Mouse (Mus musculus): Measurements from ENCODE around the gene Pde7b.

Gene Pde7b

DNA sequence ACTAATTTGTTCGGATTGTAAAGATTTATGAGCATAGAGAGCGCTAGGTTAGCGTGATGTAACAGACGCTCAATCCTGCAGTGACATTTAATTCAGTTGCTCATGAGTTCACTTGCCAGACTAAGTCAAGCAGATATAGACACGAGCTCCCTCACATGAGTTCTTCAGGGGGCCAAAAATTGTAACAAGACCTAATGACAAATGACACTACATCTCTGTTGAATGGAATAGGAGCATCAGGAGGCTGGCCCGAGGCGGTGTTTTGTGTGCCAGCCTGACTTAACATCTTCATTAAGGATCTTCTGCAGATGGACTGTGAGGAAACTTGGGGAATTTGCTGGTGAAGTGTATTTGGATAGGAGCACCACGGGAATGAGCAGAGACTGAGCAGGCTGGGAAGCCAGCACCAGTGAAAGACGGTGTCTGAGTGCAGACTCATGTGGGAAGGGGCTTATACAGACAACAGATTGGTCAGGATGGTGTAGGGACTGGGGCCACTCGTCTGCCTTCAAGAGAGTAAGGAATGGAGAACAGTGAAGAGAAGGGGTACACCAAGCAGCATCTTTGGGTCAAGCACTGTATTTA lies 303.5 kb downstream of the Pde7b start:
- no peak for DNase-seq (ENCODE audit: low spot score in 2 of 2)

DNA sequence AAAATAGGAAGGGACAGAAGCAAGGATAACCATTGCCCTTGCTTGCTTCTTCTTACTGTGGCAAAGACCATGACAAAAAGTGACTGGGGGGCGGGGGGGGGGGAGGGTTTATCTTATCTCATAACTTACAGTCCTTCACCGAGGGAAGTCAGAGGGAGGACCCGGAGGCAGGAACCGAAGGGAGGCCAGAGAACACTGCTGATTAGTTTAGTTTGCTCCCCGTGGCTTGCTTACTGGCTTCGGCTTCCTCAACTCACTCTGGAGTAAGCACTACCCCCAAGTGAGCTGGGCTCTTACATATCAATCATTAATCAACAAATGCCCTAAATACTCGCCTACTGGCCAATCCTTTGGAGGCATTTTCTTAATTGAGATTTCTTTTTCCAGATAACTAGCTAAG lies 304.6 kb downstream of the Pde7b start:
- no peak for DNase-seq (ENCODE audit: low spot score in 2 of 2)

DNA sequence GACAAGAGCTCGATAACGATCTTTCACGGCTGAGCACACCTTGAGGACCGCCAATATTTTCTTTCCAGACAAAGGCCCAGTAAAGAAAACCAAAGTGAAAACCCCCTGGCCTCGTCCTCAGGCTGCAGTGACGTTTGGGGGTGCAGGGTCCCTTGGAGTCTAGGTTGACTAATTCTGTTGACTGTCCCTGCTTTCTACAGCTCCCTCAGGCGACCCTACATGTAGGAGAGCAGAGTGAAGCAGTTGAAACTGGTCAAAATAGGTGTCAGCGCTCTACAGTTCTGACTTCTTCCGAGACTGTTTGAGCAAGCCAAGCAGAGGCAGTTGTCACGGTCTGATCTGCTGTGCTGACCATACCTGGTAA lies 306.0 kb downstream of the Pde7b start:
- no peak for DNase-seq (ENCODE audit: low spot score in 2 of 2)

DNA sequence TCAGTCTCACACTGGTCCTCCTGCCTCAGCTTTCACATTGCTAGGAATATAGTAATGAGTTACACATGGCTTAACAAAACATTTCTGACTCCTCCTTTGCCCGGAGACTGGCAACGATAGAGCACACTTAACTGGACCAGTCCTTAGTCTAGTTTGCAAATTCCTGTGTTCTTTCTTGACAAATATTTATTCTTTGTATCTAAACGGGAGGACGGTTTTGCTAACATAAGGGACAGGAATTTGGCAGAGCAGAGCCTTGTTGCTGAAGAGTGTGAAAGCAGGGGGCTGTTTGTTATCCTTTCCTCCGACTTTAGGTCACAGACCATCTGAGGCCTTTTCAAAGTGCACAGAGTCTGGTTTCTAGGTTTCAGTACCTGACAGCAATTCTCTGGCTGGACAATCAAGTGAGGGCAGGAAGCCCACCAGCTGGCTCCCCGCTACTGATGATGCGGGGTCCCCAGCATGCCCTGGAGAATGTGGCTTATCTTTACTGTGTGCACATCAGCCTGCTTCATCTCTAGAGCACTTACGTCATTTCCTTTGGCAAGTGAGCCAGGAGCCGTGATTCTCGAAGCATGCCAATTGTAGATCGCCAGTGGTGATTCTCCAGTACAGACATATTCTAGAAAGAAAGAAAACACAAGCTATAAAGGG lies 306.5 kb downstream of the Pde7b start:
- no peak for DNase-seq (ENCODE audit: low spot score in 2 of 2)

DNA sequence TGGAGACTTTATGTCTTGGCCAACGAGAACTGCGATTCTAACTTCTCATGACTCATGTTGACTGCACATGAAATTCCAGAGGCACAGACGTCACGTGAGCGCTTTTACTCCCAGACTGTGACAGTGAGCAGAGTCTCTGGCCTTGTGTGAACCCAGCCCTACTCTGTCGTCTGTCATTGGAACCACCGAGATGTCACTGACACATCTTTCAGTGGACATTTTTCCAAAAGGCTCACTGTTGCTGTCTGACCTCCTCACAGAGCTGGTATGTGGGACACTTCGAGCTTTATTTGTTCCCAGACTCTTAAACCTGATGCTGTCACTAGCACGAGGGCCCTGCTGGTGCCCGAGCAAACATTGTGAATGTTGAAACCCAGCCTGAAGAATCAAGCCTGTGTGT lies 315.7 kb downstream of the Pde7b start:
- no peak for DNase-seq (ENCODE audit: low spot score in 2 of 2)

DNA sequence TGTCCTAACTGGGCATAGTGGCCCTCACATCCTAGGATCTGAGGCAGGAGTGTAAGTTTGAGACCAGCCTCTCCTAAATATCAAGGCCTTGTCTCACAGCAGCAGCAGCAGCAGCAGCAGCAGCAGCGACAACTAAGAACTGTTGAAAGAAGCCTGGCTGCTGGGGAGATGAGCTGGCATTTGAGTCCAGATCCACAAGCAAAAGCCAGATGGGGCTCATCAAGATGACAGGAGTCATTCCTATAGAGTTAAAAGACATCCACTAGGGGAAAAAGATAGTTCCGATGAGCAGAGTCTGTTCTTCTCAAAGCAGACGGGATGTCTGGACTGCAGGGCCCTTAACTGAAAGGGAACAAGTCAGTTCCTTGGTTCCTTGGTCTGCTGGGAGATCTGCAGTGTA lies 316.5 kb downstream of the Pde7b start:
- no peak for DNase-seq (ENCODE audit: low spot score in 2 of 2)

DNA sequence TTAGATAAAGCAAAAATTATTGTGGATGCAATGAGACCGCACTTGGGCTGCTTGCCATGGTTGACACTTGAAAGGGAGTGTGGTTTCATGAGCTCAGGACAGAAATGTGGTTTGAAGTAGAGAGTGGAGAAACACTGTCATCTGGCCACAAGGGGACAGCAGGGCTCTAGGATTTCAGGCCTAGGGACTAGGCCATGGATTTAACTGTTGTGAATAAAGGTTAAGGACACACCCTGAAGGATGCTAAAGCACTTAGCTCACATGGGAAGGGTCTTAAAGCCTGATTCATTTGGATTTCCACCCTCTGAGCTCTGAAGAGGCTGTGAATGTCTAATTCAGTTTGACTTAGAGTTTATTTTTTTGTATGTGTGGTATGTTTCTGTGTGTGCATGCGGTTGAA lies 319.4 kb downstream of the Pde7b start:
- no peak for DNase-seq (ENCODE audit: low spot score in 2 of 2)

DNA sequence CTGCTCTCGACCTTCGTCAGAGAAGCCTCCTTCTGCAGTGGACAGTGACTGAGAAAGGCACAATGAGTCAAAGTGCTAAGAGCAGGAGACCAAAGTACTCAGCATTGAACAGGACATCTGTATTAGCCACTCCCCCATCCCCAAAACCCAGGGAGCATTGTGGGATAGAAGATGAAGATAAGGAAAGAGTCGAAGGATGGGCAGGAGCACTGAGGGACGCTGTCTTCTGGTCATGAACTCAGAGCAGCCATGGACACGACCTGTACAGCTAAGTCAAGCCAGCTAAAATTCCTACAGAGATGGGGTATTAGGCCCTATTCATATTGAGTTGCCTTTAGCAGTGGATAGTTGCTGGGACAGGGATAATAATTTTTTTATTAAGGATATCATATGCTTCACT lies 321.9 kb downstream of the Pde7b start:
- DNase-seq (ENCODE audit: low spot score in 2 of 2) = no peak

DNA sequence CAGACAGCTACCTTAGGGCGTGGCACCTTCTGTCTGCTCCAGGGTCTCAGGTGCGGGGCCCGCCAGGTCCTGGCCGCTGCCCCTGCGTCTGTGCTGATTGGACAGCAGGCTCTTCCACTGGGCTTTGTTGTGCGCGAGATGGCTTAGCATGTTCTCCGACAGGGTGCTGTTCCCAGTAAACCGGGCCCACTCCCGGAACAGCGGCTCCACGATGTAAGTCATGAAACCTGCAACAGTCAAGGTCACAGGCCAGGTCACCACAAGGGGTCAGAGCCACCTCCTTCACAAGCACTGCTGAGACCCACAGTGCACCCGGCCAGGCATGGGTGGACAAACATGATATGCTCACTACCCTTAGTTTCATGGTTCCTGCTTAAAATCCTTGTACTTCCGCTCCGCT lies 324.5 kb downstream of the Pde7b start:
- DNase-seq (ENCODE audit: low spot score in 2 of 2) = no peak

DNA sequence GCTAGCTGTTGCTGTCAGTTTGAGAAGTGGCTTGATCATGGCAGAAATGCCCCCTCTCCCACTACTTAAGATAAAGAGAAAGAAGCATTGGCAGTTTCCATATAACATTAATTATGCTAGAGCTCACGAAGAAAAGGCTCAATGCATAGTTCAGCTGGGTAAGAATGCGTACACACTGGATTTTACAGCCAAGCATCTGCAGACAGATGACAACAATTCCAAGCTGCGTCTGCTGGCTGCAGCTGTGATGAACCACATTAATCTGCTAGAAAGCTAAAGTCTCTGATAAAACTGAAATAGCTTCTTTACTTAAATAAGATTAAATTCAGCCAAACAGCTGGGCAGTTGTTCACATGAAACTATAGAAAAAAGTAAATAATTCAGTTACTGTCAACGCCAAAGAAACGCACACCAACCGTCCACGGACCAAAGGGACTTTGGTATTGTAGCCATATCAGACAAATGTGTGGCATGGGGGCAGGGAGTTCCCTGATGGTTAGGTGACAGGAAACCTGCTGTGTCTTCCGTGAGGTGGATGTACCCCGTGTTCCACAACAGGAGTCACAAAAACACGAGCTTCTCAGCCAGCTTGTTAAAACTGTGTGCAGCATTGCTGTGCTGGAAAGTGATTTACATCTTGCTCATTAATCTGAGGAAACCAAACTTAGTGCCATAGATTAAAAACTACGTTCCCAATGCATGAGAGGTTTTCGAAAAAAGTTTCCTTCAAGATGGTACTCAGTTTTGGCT lies 326.1 kb downstream of the Pde7b start:
- no peak for DNase-seq (ENCODE audit: low spot score in 2 of 2)

DNA sequence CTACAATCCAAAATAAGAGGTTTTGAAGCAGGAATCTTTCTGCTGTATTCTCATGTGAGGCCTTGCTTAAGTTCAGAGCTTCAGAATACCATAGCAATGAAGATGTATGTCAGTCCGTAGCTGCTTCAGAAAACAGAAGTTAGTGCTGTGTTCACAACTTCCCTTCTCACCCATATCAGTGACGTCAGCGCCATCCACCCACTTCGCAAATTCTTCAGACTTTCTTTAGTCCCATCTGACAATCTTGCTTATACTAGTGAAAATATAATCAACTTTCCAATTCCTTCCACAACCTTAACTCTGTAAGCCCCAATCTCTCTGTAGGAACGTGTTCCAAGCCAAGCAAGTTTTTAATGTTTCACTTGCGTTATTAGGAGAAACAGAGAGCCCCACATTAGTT lies 326.7 kb downstream of the Pde7b start:
- no peak for DNase-seq (ENCODE audit: low spot score in 2 of 2)

DNA sequence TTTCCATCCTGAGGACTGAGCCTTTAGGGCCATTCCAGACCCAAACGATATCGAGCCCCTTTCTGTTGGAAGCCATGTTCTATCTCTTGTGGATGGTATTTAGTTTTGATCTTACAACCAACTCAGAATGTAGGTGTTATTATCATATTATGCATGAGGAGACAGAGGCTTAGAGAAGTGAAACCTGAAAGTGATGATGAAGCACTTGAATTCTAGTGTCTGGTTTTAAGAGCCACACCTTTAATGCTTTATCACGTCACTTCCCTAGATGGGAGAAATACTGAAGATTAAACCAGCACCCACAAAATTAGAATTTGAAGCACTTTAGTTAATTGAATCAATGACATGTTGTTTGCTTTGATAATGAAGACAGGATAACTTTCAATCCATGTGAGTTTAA lies 329.1 kb downstream of the Pde7b start:
- no peak for DNase-seq (ENCODE audit: low spot score in 2 of 2)

DNA sequence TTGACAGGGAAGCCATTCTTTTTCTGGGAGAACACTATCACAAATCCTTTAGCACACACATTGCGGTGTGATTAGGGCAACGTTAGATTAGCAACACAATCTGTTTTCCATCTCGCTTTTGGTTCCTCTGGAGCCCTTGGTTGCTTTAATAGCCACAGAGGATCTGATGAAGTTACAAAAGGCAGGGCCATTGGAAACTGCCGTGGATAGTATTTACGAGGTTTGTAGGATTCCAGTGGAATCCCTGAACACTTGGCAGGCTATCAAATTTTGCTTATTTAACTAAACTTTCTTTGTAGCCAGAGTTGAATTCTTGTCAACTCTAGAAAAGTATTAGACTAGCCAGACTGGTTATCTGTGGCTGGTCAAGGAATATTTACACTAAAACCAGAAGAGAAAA lies 330.1 kb downstream of the Pde7b start:
- DNase-seq (ENCODE audit: low spot score in 2 of 2) = no peak

DNA sequence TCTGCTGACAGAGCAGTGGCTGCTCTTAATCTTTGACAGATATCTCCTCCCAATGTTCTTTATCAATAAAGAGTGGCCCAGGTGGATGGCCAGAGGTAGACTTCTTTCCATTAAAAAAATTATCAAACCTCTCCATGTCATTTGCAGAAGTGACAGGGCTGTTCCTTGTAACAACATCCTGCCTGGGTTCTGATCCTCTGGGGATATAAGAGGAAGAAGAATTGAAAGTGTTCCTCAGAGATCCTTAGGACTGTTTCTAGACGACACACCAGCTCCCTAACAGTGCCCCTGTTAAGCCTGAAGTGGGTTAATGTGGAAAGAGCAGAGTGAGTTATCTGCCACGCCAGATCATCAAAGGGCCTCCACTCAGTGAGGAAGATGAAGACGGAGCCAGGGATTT lies 334.3 kb downstream of the Pde7b start:
- DNase-seq (ENCODE audit: low spot score in 2 of 2) = no peak

DNA sequence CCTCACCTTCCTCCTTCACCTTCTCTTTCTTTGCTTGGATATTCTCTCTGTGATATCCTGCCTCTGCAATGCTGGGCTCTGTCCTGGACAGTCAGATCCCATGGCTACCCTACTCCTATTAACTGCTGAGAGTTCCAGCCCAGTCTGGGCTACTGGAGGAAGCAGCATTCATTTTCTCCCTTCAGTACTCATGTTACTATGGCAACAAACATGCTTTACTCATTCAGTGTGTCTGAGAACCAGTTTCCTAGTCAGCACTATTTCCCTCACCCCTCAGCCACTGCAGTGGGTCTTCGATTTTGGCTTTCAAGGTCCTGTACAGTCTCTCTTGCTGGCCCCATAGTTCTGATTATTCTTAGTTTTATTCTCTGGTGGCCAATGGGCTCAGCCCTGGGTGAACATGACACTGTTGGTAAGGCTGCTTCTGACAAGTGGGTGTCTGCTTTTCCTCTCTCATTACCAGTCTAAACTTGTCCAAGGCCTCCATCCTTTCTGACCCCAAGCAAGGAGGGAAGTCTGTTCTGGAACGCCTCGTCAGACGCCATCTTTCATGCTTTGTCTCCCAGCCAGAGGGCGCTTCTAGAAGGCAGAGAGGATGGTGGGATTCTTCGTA lies 342.0 kb downstream of the Pde7b start:
- no peak for DNase-seq (ENCODE audit: low spot score in 2 of 2)

DNA sequence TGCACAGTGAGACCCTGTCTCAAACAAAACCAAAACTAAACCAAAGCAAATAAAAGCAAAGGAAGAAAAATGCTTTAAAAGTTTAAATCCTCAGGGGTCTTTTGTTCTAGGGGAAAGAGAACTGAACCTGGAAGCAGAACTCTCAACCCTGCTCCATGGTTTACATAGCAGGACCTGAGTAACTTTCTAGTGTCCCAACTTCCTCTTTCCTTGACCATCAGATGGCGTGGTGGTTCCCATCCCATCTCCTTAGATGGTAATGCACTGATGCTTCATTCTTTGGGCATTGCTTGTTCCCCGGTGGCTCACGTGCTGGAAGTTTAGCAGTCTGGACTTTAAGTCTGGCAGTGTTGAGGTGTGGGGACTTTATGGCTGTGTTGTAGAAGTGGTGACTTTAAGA lies 343.5 kb downstream of the Pde7b start:
- no peak for DNase-seq (ENCODE audit: low spot score in 2 of 2)

DNA sequence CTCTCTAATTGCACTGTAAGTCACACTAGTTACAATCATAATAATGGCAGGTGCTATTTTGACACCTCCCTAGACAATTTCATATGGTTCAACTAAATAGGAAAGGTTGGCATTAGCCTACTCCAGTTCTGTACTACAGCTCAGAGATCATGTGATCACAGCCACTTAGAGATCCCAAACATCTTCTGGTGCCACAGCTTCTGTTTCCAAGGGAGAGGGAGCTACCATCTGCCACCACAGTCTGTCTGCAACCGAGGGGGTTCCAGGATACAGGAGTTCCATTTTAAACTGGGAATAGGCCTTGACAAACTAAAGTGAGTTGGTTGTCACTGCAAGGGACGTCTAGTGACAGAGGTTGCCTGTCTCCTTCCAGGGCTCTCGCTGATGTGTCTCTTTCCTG lies 344.1 kb downstream of the Pde7b start:
- DNase-seq (ENCODE audit: low spot score in 2 of 2) = no peak

DNA sequence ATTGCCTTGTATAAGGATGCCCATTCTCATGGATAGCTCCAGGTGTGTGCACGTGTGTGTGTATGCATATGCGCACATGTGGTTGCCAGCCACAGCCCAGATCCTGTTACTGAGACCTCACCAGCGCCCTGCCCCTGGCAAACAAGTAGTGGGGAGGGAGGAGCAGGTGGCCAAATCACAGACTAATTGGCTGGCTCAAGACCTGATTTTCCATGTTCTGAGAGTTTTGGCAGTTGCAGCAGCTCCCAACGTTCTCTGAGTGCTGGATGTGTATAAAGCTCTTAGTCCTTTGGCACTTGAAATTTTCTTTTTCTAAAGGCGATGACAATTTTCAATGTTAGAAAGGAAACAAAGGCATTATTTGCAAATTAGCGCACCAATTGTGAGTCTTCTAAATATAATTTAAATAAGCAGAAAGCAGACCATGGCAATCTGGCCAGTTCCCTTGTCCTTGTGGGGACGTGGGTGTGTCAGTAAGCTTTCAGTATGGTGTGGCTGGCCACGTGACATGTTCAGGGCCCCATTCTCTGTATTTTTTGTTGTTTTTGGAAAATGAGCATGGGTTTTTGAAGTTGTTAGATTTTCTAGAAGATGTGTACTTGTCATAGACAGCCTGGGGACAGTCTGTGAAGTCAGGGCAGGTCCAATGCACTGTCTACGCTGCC lies 345.7 kb downstream of the Pde7b start:
- DNase-seq (ENCODE audit: low spot score in 2 of 2) = no peak

DNA sequence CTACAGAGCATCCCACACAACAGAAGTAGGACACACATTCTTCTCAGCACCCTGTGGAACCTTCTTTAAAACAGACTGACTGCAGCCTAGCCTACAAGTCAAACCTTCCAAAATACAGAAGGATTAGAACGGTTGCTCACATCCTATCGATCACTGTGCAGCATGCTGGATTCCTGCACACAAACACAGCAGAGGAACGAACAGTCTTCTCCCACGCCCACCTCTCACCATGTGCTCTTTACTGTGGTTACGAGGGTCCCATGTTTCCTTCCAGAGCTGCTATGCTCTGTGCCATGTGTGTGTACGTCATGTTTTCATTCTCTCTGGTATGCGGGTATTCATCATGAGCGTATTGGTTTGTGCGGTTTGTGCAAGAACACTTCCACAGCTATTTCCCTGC lies 347.3 kb downstream of the Pde7b start:
- no peak for DNase-seq (ENCODE audit: low spot score in 2 of 2)

DNA sequence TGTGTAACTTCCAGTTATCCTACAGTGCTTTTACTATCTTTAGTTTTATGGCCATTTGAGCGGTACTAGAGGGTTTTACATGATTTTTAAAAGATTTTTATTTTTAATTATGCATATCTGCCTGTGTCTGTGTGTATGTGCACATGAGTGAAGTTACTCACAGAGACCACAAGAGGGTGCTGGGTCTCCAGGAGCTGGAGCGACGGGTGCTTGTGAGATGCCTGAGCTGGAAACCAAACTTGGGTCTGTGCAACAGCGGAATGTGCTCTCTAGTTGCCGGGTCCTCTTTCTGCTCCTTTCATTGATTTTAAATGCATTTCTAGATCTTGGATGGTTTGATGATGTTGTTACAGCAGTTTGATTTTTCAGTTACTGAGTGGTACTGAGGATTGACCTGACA lies 352.8 kb downstream of the Pde7b start:
- peak in 1 of 2 experiments; percentile 13 for DNase-seq (ENCODE audit: low spot score in 2 of 2)

DNA sequence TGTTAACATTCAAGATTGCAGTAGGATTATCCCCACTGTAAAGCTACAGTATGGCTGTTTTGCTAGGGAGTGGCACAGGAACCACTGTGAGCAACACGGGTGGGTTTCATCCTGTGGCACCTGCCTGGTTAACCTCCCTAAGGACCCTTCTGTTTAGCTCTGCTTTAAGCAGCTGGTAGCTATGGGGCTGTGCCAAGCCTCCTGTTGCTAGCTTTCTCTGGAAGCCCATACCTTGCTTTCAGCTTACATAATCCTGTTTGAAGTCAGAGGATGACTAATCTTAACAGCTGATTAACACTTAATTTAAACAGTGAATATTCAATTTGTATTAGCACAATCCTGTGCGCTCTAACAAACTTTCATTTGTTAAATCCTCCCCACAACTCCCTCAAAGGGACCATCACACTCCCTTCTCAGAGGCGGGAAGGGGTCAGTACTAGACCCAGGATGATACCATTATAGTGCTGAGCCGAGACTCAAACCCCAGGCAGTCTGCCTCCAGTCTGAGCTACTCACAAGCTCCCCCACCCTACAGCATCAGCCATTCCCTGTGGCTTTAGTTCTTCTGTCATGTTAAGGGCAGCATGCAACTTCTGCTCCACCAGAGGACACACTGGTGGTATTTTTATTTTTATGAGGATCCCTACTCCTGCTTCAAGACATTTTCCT lies 362.3 kb downstream of the Pde7b start:
- DNase-seq (ENCODE audit: low spot score in 2 of 2) = no peak
